Mouse (Mus musculus) stomach, postnatal 0 days (tissue): ENCODE data around the gene Mylk. TPM values are rescaled to one million over a fixed set of nuclear protein-coding genes. Genes with fewer than 3 reads are reported as not detected.

Experiments used
- ATAC-seq: fragments of 200-750 bp; cut with Nextera tagmentation; 2 replicates; pipeline ENCODE4 v1.8.0; 2017; ENCODE audit not compliant: low FRiP score, low TSS enrichment
- DNase-seq: peaks from one replicate; pipeline ENCODE4 v3.0.0-alpha.2; 2016; ENCODE audit warnings: low spot score
- H3K27ac ChIP-seq: fragments of 300-500 bp; sonication (generic); replicated peaks from 2 replicates; pipeline ENCODE4 v1.5.1; 2014; ENCODE audit warnings: mild to moderate bottlenecking, control low read depth
- H3K27me3 ChIP-seq: fragments of 300-500 bp; sonication (generic); 2 replicates; pipeline ENCODE4 v1.6.1; 2014; ENCODE audit warnings: low read length; ENCODE audit not compliant: control insufficient read depth, insufficient read depth
- H3K36me3 ChIP-seq: fragments of 300-500 bp; sonication (generic); 2 replicates; pipeline ENCODE4 v1.6.1; 2014; ENCODE audit warnings: low read length, mixed read lengths; ENCODE audit not compliant: control insufficient read depth, insufficient read depth
- H3K4me1 ChIP-seq: fragments of 300-500 bp; sonication (generic); replicated peaks from 2 replicates; pipeline ENCODE4 v1.6.1; 2014; ENCODE audit warnings: antibody characterized with exemption; ENCODE audit not compliant: control insufficient read depth, insufficient read depth
- H3K4me2 ChIP-seq: fragments of 300-500 bp; sonication (generic); replicated peaks from 2 replicates; pipeline ENCODE4 v1.6.1; 2014; ENCODE audit warnings: low read depth, mild to moderate bottlenecking, control low read depth, moderate library complexity
- H3K4me3 ChIP-seq: fragments of 300-500 bp; sonication (generic); 2 replicates; pipeline ENCODE4 v1.5.1; 2014; ENCODE audit warnings: low read depth, low read length, control low read depth
- H3K9ac ChIP-seq: fragments of 300-500 bp; sonication (generic); 2 replicates; pipeline ENCODE4 v1.6.1; 2014; ENCODE audit warnings: mild to moderate bottlenecking, low read length, control low read depth, mixed read lengths
- H3K9me3 ChIP-seq: fragments of 300-500 bp; sonication (generic); 2 replicates; pipeline ENCODE4 v1.6.1; 2016; ENCODE audit warnings: low read length; ENCODE audit not compliant: control insufficient read depth
- CTCF ChIP-seq: IDR thresholded peaks from 2 replicates; pipeline ENCODE4 v1.5.1; 2016; ENCODE audit warnings: antibody characterized with exemption, low read depth, mild to moderate bottlenecking, moderate library complexity
- EP300 ChIP-seq: optimal IDR thresholded peaks from 2 replicates; pipeline ENCODE3; 2016; ENCODE audit warnings: antibody characterized with exemption
- WGBS: fragments of 180-500 bp; shearing (Covaris S2); extraction: QIAGEN DNeasy Blood & Tissue Kit; methylation state at CpG from one replicate; pipeline ENCODE4 v1.1.7; 2014; 5-methylcytosine and 5-hydroxymethylcytosine counted together
- polyA plus RNA-seq: library from polyadenylated mRNA; unstranded; fragments of >200 nt; fragmentation: Nextera tagmentation; extraction: Ambion mirVana; gene quantifications from 2 replicates; pipeline ENCODE4 v1.2.1, GENCODE M21; 2015

Mylk gene
- polyA plus RNA-seq, 1 experiment from 2014 or later, result 480 TPM

DNA sequence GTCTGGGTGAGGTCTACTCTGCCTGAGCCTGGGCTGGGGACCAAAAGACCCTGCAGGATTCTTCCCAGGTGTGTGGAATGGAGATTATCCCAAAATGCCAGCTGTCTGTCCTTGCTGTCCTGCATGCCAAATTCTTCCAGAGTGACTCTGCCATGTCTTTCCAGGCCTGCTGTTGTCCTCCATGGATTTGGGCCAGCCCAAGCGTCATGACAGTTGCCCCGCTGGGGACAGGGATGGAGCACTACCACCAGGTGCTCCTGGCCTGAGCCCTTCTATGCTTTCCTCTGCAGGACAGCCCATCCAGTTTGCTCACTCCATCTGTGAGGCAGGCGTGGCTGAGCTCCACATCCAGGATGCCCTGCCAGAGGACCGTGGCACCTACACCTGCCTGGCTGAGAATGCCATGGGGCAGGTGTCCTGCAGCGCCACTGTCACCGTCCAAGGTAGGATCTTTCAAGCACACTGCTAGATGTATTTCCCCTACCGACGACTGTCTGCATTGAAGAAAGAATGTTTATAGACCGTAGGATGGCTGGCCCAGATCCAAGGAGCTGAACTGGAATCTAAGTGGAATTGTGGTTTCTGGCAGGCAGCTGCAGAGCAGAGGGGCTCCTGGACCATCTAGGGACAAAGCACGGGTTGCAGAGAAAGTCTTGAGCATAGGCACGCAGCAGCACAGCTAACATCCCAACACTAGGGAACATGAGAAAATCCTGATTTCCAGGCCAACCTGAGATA, 154.2 kb downstream of the Mylk start:
- H3K4me3 ChIP-seq, result no peak overlapping the region
- ATAC-seq (peak; percentile 28; the same call in 1 of the 2 replicates), DNase-seq (no peak)
- no peaks in the 10 kb centered on the region for H3K9me3 ChIP-seq
- TF ChIP-seq CTCF (peak; percentile 50), EP300 (no peak)
- WGBS, result 45% methylated on average over 11 of the region's 11 CpGs
- no peak overlapping the region for H3K27ac ChIP-seq
- H3K36me3 ChIP-seq, result no peaks in the 10 kb centered on the region
- no peaks in the 10 kb centered on the region for H3K27me3 ChIP-seq
- H3K9ac ChIP-seq, result peak overlapping the region; percentile 13; the same call in 1 of the 2 replicates
- H3K4me1 ChIP-seq, result no peaks in the 10 kb centered on the region; the same call in 1 of the 2 replicates
- no peak overlapping the region for H3K4me2 ChIP-seq

DNA sequence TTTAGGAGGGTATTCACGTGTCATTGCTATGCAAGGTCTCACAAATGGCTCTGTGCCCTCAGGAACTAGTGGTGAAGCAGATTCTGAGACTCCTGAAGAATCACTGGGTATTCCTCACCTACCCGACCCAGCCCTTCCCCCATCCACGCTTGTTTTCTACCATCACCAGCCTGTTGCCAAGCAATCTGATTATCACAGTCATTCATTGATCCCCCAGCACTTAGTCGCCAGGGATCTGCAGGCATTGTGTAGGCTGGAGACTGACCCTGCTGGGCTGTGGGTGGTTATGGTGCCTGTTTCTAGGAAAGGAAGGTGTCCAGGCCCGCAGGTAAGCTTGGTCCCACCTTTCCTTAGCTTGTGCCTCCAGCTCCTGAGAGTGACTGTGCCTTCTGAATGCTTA, 155.0 kb downstream of the Mylk start:
- H3K4me3 ChIP-seq, result no peak overlapping the region
- H3K9me3 ChIP-seq, result no peaks in the 10 kb centered on the region
- TF ChIP-seq CTCF (no peak), EP300 (no peak)
- 44% methylated on average over 5 of the region's 5 CpGs for WGBS
- no peak overlapping the region for H3K4me2 ChIP-seq
- DNase-seq (no peak), ATAC-seq (no peak)
- no peak overlapping the region for H3K27ac ChIP-seq
- no peaks in the 10 kb centered on the region for H3K27me3 ChIP-seq
- no peaks in the 10 kb centered on the region for H3K36me3 ChIP-seq
- H3K9ac ChIP-seq, result no peak overlapping the region
- no peaks in the 10 kb centered on the region; the same call in 1 of the 2 replicates for H3K4me1 ChIP-seq

DNA sequence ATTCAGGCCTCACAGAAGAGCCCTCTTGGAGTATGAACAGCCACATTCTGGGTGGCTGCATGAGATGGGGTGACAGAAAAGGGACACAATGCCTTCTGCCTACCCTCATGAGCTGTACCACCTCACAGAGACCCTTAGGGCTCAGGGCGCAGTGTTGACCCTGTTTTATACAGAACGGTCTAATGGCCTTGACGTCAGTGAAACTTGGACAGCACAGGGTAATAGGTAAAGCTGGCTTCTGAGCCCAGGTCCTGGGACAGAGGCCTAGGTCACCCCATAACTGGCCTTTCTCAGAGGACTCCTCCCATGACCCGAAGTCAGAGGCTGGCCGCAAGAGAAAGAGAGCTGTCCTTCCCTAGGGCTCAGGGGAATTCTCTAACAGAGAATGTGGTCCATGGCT, 155.5 kb downstream of the Mylk start:
- Histone ChIP-seq H3K4me2 (no peak overlapping the region), H3K27ac (peak overlapping the region; percentile 63), H3K9ac (no peak overlapping the region), H3K4me3 (no peak overlapping the region), H3K9me3 (no peaks in the 10 kb centered on the region), H3K4me1 (no peaks in the 10 kb centered on the region; the same call in 1 of the 2 replicates), H3K27me3 (no peaks in the 10 kb centered on the region), H3K36me3 (no peaks in the 10 kb centered on the region)
- WGBS, result 81% methylated on average over 5 of the region's 5 CpGs
- DNase-seq (no peak), ATAC-seq (no peak)
- TF ChIP-seq CTCF, result no peak
- no peak for TF ChIP-seq EP300

DNA sequence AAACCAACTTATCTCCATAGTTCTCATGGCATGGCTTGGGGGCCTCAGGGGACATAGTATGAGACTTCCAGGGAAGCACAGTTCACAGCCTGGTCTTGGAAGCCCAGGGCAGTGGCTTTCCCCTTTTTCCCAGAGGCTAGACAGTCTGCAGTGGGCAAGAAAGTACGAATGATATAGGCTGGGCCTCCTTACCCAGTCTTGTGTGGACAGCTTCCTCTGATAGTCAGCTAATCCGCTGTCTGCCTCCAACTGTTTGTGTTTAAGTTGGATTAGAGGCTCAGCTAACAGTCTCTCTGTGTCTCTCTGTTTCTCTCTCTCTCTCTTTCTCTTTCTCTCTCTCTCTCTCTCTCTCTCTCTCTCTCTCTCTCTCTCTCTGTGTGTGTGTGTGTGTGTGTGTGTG, 156.0 kb downstream of the Mylk start:
- Histone ChIP-seq H3K9me3 (no peaks in the 10 kb centered on the region), H3K27ac (peak overlapping the region; percentile 63), H3K4me3 (no peak overlapping the region), H3K4me1 (no peaks in the 10 kb centered on the region; the same call in 1 of the 2 replicates), H3K9ac (no peak overlapping the region), H3K27me3 (no peaks in the 10 kb centered on the region), H3K4me2 (no peak overlapping the region), H3K36me3 (no peaks in the 10 kb centered on the region)
- DNase-seq, result no peak
- no peak for ATAC-seq
- TF ChIP-seq CTCF (no peak), EP300 (no peak)
- WGBS, result 8% methylated on average over 2 of the region's 2 CpGs

DNA sequence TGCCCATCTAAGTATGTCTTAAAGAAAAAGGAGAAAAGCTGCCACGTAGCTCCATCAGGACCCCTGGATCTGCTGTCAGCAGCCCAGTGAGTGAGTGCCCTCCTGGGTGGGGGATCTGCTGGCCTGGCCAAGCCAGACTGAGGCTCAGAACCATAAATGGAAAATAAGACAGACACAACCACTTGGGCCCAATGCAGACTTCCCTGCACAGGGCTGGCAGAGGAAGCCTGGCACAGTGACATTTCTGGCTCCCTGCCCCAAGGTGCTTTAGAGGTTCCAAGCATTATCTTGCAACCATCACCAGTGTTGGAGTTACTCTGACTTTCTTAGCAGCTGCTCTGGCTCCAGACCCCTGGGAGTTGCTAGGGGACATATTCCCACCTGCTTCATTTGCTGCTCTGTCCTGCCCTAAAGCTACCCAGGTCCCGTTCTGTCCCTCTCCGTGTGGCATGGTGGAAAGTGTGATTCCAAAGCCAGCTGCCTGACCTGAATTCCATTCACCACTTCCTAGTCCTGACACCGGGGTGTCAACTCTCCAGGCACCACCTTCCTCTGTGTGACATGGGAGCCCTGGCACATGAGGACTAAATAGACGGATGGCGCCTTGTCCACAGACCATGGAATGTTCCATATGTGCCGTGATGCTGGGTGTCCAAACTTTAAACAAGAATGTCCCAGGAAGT, 156.7 kb downstream of the Mylk start:
- no peak for TF ChIP-seq EP300
- no peak for TF ChIP-seq CTCF
- Histone ChIP-seq H3K4me1 (no peaks in the 10 kb centered on the region; the same call in 1 of the 2 replicates), H3K4me2 (no peak overlapping the region), H3K9me3 (no peaks in the 10 kb centered on the region), H3K4me3 (no peak overlapping the region), H3K9ac (no peak overlapping the region), H3K27ac (peak overlapping the region; percentile 58), H3K36me3 (no peaks in the 10 kb centered on the region), H3K27me3 (no peaks in the 10 kb centered on the region)
- no peak for DNase-seq
- 64% methylated on average over 7 of the region's 7 CpGs for WGBS
- peak; percentile 19; the same call in 1 of the 2 replicates for ATAC-seq

DNA sequence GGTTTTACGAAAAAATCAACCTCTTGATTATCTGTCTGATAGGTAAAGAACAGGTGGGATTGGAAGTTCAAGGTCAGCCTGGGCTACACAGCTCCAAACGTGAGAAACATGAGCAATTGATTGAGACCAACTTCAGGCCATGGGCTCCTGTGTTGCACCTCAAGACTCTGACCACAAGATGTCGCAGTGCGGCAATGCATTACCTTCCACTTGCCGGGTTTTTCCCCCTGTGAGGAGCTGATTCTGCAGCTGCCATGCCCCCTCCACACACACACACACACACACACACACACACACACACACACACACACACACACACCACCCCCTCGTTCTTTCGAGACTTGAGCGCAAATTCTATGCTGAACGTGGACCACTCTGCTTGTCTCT, 157.3 kb downstream of the Mylk start:
- no peaks in the 10 kb centered on the region for H3K27me3 ChIP-seq
- TF ChIP-seq CTCF (peak; percentile 93), EP300 (no peak)
- H3K27ac ChIP-seq, result peak overlapping the region; percentile 58; the same call in 1 of the 2 replicates
- H3K4me1 ChIP-seq, result no peaks in the 10 kb centered on the region; the same call in 1 of the 2 replicates
- no peak overlapping the region for H3K4me3 ChIP-seq
- no peaks in the 10 kb centered on the region for H3K36me3 ChIP-seq
- H3K9me3 ChIP-seq, result no peaks in the 10 kb centered on the region
- peak; percentile 75 for DNase-seq
- 14% methylated on average over 9 of the region's 9 CpGs for WGBS
- H3K4me2 ChIP-seq, result no peak overlapping the region
- no peak overlapping the region for H3K9ac ChIP-seq
- peak; percentile 63 for ATAC-seq
